Mouse (Mus musculus) myocyte (in vitro differentiated cells): ENCODE measurements at regions not wholly inside any gene's neighbourhood (a gene's known extent, or its start where the extent isn't known, plus 50 kb on each side); places are given as distances from the start of the nearest gene placed in this dataset.

Experiments
- H3K27me3 ChIP-seq: one replicate; pipeline ENCODE4 v1.6.1; 2011; ENCODE audit not compliant: control insufficient read depth, insufficient read depth, insufficient read length
- H3K36me3 ChIP-seq: one replicate; pipeline ENCODE4 v1.6.1; 2011; ENCODE audit not compliant: control insufficient read depth, insufficient read depth
- H3K4me2 ChIP-seq: one replicate; pipeline ENCODE4 v1.6.1; 2011; ENCODE audit warnings: low read depth, control low read depth
- H3K4me3 ChIP-seq: one replicate; pipeline ENCODE4 v1.5.1; 2011; ENCODE audit warnings: mild to moderate bottlenecking, control low read depth, moderate library complexity
- H3K79me2 ChIP-seq: one replicate; pipeline ENCODE4 v1.6.1; 2011; ENCODE audit not compliant: control insufficient read depth, insufficient read depth
- H3ac ChIP-seq: one replicate; pipeline ENCODE4 v1.6.1; 2011; ENCODE audit not compliant: control insufficient read depth, insufficient read length
- CEBPB ChIP-seq: IDR thresholded peaks from 2 replicates; pipeline ENCODE4 v1.6.1; 2011; ENCODE audit warnings: mild to moderate bottlenecking, moderate library complexity; ENCODE audit not compliant: poor library complexity, insufficient read depth, severe bottlenecking
- E2F4 ChIP-seq: IDR thresholded peaks from one replicate; pipeline ENCODE4 v1.6.1; 2011; ENCODE audit warnings: mild to moderate bottlenecking, control low read depth, moderate library complexity; ENCODE audit not compliant: insufficient read depth
- MAX ChIP-seq: IDR thresholded peaks from one replicate; pipeline ENCODE4 v1.6.1; 2011; ENCODE audit warnings: low read depth, mild to moderate bottlenecking, control low read depth
- MYOD1 ChIP-seq, 3 experiments: IDR thresholded peaks; one replicate each; pipeline ENCODE4 v1.6.1; 2011; ENCODE audit warnings: control low read depth in 2 of 3, low read depth in 2 of 3, mild to moderate bottlenecking in 2 of 3, moderate library complexity in 1 of 3; ENCODE audit not compliant: insufficient read length in 2 of 3, control insufficient read depth in 1 of 3
- MYOG ChIP-seq, 3 experiments: IDR thresholded peaks; one replicate each; pipeline ENCODE4 v1.6.1; 2011; ENCODE audit warnings: control low read depth in 2 of 3, low read depth in 2 of 3, mild to moderate bottlenecking in 2 of 3; ENCODE audit not compliant: insufficient read length in 2 of 3, control insufficient read depth in 1 of 3, insufficient read depth in 1 of 3
- POLR2A ChIP-seq: IDR thresholded peaks from one replicate; pipeline ENCODE4 v1.6.1; 2011; ENCODE audit warnings: low read depth, mild to moderate bottlenecking, control low read depth, moderate library complexity; ENCODE audit not compliant: insufficient read length
- POLR2AphosphoS2 ChIP-seq: IDR thresholded peaks from one replicate; pipeline ENCODE4 v1.6.1; 2011; ENCODE audit warnings: low read depth, control low read depth; ENCODE audit not compliant: insufficient read length
- REST ChIP-seq: IDR thresholded peaks from one replicate; pipeline ENCODE4 v1.6.1; 2011; ENCODE audit warnings: mild to moderate bottlenecking, control low read depth, moderate library complexity; ENCODE audit not compliant: insufficient read depth, insufficient read length
- SRF ChIP-seq: IDR thresholded peaks from one replicate; pipeline ENCODE4 v1.6.1; 2011; ENCODE audit warnings: low read depth; ENCODE audit not compliant: control insufficient read depth, insufficient read length
- TCF12 ChIP-seq: IDR thresholded peaks from one replicate; pipeline ENCODE4 v1.6.1; 2011; ENCODE audit warnings: mild to moderate bottlenecking, control low read depth; ENCODE audit not compliant: poor library complexity, insufficient read depth, severe bottlenecking
- TCF3 ChIP-seq: IDR thresholded peaks from one replicate; pipeline ENCODE4 v1.6.1; 2011; ENCODE audit warnings: low read depth, control low read depth; ENCODE audit not compliant: insufficient read length
- USF1 ChIP-seq: IDR thresholded peaks from one replicate; pipeline ENCODE4 v1.6.1; 2011; ENCODE audit warnings: low read depth, mild to moderate bottlenecking, control low read depth, moderate library complexity

DNA sequence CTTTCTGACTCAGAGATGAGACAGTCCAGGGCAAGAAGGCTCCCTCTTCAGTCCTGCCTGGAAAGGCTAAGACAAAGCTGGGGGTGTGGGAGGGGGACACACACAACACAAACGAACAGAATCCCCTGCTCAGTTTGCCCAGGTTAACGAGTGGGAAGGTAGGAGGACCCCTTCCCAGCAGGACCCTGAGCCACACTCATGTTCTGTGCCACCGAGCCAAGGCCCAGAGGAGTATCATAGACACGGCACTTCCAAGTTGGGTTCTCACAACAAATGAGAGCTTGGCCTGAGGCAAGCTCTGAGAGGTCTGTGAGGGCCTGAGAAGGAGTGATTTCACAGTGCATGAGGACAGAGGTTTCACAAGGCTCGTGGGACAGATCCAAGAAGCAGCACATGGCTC is 72.7 kb upstream of the Dazl start:
- Histone ChIP-seq H3K36me3 (no peaks in the 10 kb centered on the region), H3ac (no peak overlapping the region), H3K27me3 (no peaks in the 10 kb centered on the region), H3K4me2 (no peak overlapping the region), H3K4me3 (no peak overlapping the region), H3K79me2 (no peaks in the 10 kb centered on the region)
- TF ChIP-seq MAX, result no peak
- TF ChIP-seq MYOD1 (IDR thresholded peaks at IDR 0.05; ENCODE audit: control insufficient read depth in 1 of 3, insufficient read length in 2 of 3, low read depth in 2 of 3), result no peak
- no peak for TF ChIP-seq USF1
- TF ChIP-seq CEBPB, result no peak
- no peak for TF ChIP-seq POLR2A
- no peak for TF ChIP-seq MYOG (IDR thresholded peaks at IDR 0.05; ENCODE audit: control insufficient read depth in 1 of 3, insufficient read depth in 1 of 3, insufficient read length in 2 of 3, low read depth in 2 of 3)

DNA sequence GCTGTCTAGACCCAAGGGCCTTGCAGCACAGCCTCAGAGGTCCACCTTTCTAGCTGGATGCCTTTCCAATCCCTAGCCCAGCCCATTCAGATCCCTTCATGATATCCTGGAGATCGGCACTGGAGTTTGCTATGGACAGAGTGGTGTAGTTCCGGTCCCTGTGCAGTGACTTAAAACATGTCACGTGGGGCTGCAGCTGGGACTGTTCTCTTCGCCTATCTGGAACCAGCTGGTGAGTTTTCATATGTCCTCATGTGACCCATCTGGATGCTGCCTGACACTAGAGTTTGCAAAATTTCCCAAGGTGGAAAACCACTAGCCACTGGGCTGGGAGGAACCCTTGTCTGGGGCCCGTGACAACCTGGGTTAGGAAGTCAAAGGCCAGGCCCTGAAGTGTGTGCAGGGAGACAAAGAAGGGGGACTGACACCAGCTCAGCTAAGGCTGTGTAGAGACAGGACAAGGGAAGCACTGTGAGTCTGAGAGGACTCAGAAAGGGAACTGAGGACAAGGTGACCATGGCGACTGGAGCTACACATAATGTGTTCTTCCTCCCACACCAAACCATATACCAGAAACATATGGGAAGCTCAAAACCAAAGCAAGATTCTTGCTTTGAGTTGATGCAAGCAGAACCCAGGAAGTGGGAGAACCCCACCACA is 75.9 kb upstream of the Dazl start:
- H3K4me2 ChIP-seq, result no peak overlapping the region
- H3ac ChIP-seq, result no peak overlapping the region
- no peak for TF ChIP-seq TCF12
- TF ChIP-seq USF1, result peak; percentile 34
- H3K36me3 ChIP-seq, result no peaks in the 10 kb centered on the region
- H3K27me3 ChIP-seq, result no peaks in the 10 kb centered on the region
- no peaks in the 10 kb centered on the region for H3K79me2 ChIP-seq
- H3K4me3 ChIP-seq, result no peak overlapping the region

DNA sequence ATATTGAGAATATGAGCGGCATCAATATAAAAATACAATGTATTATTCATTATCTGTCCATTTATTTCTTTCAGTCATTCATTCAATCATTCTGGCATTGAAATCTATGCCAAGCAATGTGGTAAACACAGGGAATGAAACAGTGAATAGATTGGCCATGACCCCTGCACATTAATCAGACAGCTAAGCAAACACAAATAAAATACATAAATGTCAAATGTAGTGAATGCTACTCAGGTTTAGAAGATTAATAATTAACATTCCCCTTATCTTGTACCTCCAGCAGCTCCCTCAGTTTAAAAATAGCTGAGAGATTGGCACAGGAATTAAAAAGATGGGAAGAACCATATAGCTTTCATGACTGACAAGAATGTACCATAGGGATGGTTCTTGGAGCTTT is 77.0 kb upstream of the Dazl start:
- Histone ChIP-seq H3K4me2 (no peak overlapping the region), H3K27me3 (no peaks in the 10 kb centered on the region), H3K4me3 (no peak overlapping the region), H3ac (no peak overlapping the region), H3K79me2 (no peaks in the 10 kb centered on the region), H3K36me3 (no peaks in the 10 kb centered on the region)
- TF ChIP-seq CEBPB (no peak), MYOD1 (IDR thresholded peaks at IDR 0.05; ENCODE audit: control insufficient read depth in 1 of 3, insufficient read length in 2 of 3, low read depth in 2 of 3) (no peak), USF1 (no peak), TCF12 (no peak), REST (no peak), E2F4 (no peak), POLR2A (no peak), TCF3 (no peak), POLR2AphosphoS2 (no peak), MYOG (IDR thresholded peaks at IDR 0.05; ENCODE audit: control insufficient read depth in 1 of 3, insufficient read depth in 1 of 3, insufficient read length in 2 of 3, low read depth in 2 of 3) (no peak), SRF (no peak), MAX (no peak)

DNA sequence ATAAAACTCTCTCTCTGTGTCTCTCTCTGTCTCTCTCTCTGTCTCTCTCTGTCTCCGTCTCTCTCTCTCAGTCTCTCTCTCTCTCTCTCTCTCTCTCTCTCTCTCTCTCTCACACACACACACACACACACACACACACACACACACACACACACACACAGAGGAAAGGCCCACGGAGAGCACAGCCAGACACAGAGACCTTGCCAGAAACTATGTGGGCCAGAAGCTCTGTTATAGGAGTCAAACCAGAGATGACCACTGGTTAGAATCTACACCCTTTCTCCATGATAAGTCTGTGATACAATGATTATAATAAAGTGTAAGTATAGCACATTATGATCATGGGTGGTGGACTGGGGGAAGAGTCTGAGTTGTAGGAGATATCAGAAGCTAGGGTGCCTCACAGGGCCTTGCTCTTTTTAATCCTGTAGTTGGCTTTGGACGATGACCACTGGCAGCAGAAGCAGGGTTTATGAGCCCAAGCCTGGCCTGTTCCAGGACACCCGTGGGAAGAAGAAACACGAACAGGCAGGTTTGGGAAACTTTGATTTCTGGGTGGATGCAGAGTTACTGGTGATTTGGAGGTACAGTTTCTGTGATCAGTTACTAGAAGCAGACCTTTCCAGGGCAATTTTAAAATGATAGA is 80.2 kb upstream of the Dazl start:
- Histone ChIP-seq H3K79me2 (no peaks in the 10 kb centered on the region), H3K4me3 (no peak overlapping the region), H3K4me2 (no peak overlapping the region), H3ac (no peak overlapping the region), H3K36me3 (no peaks in the 10 kb centered on the region), H3K27me3 (no peaks in the 10 kb centered on the region)
- TF ChIP-seq SRF (no peak), TCF12 (no peak), POLR2AphosphoS2 (no peak), TCF3 (no peak), POLR2A (no peak), CEBPB (no peak), MAX (no peak), MYOG (IDR thresholded peaks at IDR 0.05; ENCODE audit: control insufficient read depth in 1 of 3, insufficient read depth in 1 of 3, insufficient read length in 2 of 3, low read depth in 2 of 3) (no peak), E2F4 (no peak), USF1 (no peak), REST (no peak), MYOD1 (IDR thresholded peaks at IDR 0.05; ENCODE audit: control insufficient read depth in 1 of 3, insufficient read length in 2 of 3, low read depth in 2 of 3) (no peak)

DNA sequence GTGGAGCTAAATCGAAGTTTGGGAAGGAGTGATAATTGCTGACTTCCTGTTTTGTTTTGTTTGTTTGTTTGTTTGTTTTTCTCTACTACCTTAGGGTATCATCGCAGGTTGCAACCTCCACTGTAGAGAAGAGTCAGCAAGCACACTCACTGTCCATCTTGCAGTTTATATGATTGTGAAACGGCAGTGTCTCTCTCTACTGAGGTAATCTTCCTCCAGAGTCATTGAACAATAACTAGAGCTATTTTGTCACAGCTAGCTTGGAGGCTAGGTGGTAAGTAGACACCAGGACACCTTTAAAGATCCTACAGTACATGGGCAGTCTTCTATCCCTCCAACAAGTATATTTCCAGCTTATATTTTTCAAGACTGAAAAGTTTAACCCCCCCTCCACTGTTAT is 82.0 kb upstream of the Dazl start:
- H3ac ChIP-seq, result no peak overlapping the region
- no peak for TF ChIP-seq POLR2A
- no peak for TF ChIP-seq MYOG (IDR thresholded peaks at IDR 0.05; ENCODE audit: control insufficient read depth in 1 of 3, insufficient read depth in 1 of 3, insufficient read length in 2 of 3, low read depth in 2 of 3)
- TF ChIP-seq CEBPB, result no peak
- TF ChIP-seq POLR2AphosphoS2, result no peak
- TF ChIP-seq MYOD1 (IDR thresholded peaks at IDR 0.05; ENCODE audit: control insufficient read depth in 1 of 3, insufficient read length in 2 of 3, low read depth in 2 of 3), result no peak
- TF ChIP-seq USF1, result no peak
- TF ChIP-seq TCF12, result no peak
- TF ChIP-seq REST, result no peak
- no peak for TF ChIP-seq TCF3
- no peak for TF ChIP-seq E2F4
- H3K27me3 ChIP-seq, result no peaks in the 10 kb centered on the region
- H3K4me2 ChIP-seq, result no peak overlapping the region
- H3K4me3 ChIP-seq, result no peak overlapping the region
- no peaks in the 10 kb centered on the region for H3K79me2 ChIP-seq
- no peaks in the 10 kb centered on the region for H3K36me3 ChIP-seq
